Mouse (Mus musculus): ENCODE results near the gene Gm21411. TPM values are rescaled to one million over a fixed set of nuclear protein-coding genes. Genes with fewer than 3 reads are reported as not detected.

Gene Gm21411
- total RNA-seq (2023), result under 1 TPM in 1 of 2 experiments, not detected in 1; 0.79 TPM

GRCm38 (mm10) chr4:146909386-146910137 is at the start of gene Gm21411:
Gene Gm21411, minus strand, starts transcription at chr4:146909590.

Other genes starting within 250 kb of the Gm21411 start
- 1 to 10 TPM; 1.3 to 2.4 TPM for gene Zfp989, start 62.4 kb upstream of the Gm21411 start, total RNA-seq (2023)
- gene Rex2, start 112.3 kb upstream of the Gm21411 start, total RNA-seq (2023), result 1 to 10 TPM; 1.5 to 2.0 TPM
- 1 to 10 TPM; 3.6 to 7.0 TPM for gene Zfp991, start 222.4 kb upstream of the Gm21411 start, total RNA-seq (2023)